Mouse (Mus musculus) B cell, adult 62 days (primary cell): ENCODE data around the gene Ceacam9. TPM values are rescaled to one million over a fixed set of nuclear protein-coding genes. Genes with fewer than 3 reads are reported as not detected.

ENCODE experiments used
- total RNA-seq: library from RNA; stranded (reverse); gene quantifications from 4 replicates; pipeline ENCODE4 v1.2.4, GENCODE M21; 2023

Gene Ceacam9
- not detected in 4 replicates for total RNA-seq

DNA sequence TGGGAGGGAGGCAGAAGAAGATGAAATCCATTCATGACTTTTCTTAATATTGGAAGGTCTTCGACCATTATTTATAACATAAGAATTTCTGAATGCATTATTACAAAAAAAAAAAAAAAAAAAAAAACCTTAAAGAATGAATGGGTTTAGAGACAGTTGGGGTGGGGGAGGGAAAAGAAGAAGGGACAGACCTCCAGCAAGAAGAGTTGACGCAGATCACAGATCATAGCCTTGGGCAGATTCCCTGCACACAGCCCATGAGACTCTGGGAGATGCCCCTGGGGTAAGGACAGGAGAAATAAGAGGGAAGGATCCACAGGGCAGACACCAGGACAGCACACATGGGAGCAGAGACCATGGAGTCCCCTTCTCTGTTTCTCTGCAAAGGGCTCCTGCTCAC lies at the start of gene Ceacam9:
Gene Ceacam9, plus strand, starts transcription at position 301 of the 400 bp plus-strand sequence.

DNA sequence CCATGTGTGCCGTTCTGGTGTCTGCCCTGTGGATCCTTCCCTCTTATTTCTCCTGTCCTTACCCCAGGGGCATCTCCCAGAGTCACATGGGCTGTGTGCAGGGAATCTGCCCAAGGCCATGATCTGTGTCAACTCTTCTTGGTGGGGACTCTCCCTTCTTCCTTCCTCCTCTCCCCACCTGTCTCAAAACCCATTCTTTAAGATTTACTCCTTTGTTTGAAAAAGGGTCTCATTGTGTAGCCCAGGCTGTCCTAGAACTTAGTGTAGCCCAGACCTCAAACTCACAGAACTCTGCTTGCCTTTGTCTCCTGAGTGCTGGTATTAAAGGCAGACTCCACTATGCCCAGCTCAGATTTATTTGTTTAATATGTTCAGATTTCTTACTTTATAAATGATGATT lies 46.1 kb upstream of the Ceacam9 start, which contains the start of gene Ceacam15:
Gene Ceacam15, minus strand, starts transcription at position 101 of the 400 bp plus-strand sequence.

DNA sequence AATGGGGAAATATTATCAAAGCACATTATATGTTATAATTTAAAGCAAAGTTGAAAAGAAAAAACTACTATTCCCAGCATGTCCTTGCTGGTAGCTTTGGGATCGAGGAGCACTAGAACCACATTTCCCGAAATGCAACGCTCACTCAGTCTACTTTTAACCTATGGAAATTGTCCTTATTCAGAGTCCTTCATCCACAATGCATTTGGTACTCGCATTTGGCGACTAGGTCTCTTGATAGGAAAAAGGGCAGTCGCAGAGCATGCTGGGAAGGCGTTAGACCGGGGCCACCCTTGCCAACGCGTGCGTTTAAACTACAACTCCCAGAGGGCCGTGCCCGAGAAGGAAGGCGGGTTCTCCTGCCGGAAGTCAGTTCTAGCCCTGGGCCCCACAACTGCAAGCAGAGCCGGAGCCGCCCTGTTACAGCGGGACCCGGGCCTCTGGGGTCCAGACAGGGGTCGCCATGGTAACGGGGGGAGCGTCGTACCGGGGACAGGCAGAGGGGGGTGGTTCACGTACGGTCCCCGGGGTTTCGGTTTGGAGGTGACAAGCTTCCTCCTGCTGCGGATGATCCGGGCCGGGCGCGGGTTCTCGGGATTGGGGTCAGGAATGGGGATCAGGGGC lies 16.5 kb downstream of the Ceacam9 start, which contains the start of gene Ap2s1:
Gene Ap2s1, plus strand, starts transcription at position 338 of the 624 bp plus-strand sequence.

Other genes with a start within 250 kb of the Ceacam9 start
- gene Npas1, start 244.2 kb upstream of the Ceacam9 start, total RNA-seq: not detected in 4 replicates
- gene Arhgap35, start 106.9 kb upstream of the Ceacam9 start, total RNA-seq: 22.0 to 24.2 TPM (median 22.9 TPM) in 4 replicates
- not detected in 4 replicates for gene Ceacam15, start 46.2 kb upstream of the Ceacam9 start, total RNA-seq
- 60.3 to 84.1 TPM (median 68.1 TPM) in 4 replicates for gene Ap2s1, start 16.5 kb downstream of the Ceacam9 start, total RNA-seq
- 159 to 185 TPM (median 165 TPM) in 4 replicates for gene Slc1a5, start 59.4 kb downstream of the Ceacam9 start, total RNA-seq
- 105 to 132 TPM (median 127 TPM) in 4 replicates for gene Strn4, start 94.0 kb downstream of the Ceacam9 start, total RNA-seq
- gene Fkrp, start 94.8 kb downstream of the Ceacam9 start, total RNA-seq: 23.4 to 27.1 TPM (median 24.3 TPM) in 4 replicates
- gene Prkd2, start 121.0 kb downstream of the Ceacam9 start, total RNA-seq: 235 to 252 TPM (median 245 TPM) in 4 replicates
- 0.18 to 0.31 TPM in 2 of 4 replicates, not detected in the others for gene Dact3, start 153.4 kb downstream of the Ceacam9 start, total RNA-seq
- not detected in 4 replicates for gene Gng8, start 169.9 kb downstream of the Ceacam9 start, total RNA-seq
- gene Ptgir, start 184.6 kb downstream of the Ceacam9 start, total RNA-seq: 0.35 TPM in 1 of 4 replicates, not detected in the others
- 109 to 120 TPM (median 113 TPM) in 4 replicates for gene Calm3, start 202.2 kb downstream of the Ceacam9 start, total RNA-seq
- gene Pnmal2, start 222.8 kb downstream of the Ceacam9 start, total RNA-seq: not detected in 4 replicates
- gene Pnmal1, start 237.8 kb downstream of the Ceacam9 start, total RNA-seq: not detected in 4 replicates